Mouse (Mus musculus) monocyte, adult 5-6 weeks (primary cell): ENCODE data around the gene Cwc25. TPM values are rescaled to one million over a fixed set of nuclear protein-coding genes. Genes with fewer than 3 reads are reported as not detected.
A peak's percentile ranks its signal among the peaks of the same experiment; 100 is the strongest.
"Not testable (repeated sequence)": the region's sequence is repeated elsewhere in the genome, so short reads cannot be mapped to it uniquely, and the experiment has no call there.

Experiments
- ATAC-seq: fragments of 153-309, 156-312 bp; replicated peaks from 2 replicates; pipeline ENCODE4 v1.8.0; 2017; ENCODE audit warnings: mild to moderate bottlenecking; ENCODE audit not compliant: low TSS enrichment, insufficient number of reproducible peaks, severe bottlenecking, poor library complexity, low FRiP score
- total RNA-seq: library from RNA; stranded (forward); fragments of 200-1000, 200-491, 200-594 nt; gene quantifications from 3 replicates; pipeline ENCODE4 v1.2.3, GENCODE M21; 2017

The Cwc25 gene
- total RNA-seq, 1 experiment from 2014 or later, result 43.5 TPM

DNA sequence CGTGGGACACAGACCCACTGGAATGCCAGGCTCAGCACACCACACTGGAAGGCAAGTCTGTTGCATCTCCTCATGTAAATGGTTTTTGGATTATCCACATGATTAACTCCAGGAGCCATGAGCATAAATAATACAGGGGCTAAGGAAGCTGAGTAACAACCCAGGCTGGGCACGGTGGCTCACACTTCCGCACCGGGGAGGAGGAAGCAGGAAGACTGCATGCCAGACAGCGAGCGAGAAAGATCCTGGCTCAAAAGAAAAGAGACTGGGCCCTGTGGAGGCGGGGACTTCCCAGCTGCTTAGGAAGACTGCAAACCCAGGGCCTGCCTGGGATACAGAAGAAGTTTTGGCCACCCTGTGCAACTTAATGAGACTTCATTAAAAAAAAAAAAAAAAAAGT lies 26.2 kb downstream of the Cwc25 start:
- ATAC-seq, result no peak

DNA sequence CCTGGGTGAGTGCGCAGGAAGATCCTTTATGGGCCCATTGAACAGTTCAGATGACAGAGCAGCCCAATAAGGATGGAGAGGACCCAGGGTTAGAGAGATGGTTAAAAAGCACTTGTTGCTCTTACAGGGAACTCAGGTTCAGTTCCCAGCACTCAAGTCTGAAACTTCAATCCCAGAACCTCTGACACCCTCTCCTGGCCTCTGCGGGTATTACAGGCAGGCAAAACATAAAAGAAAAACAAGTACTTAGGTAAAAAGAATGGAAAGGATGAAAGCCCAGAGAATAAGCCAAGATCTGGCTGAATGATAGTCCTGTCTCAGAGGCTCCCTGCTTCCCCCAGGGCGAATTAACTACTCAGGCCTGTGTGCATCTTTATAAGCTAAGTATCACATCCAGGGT lies 27.2 kb downstream of the Cwc25 start:
- ATAC-seq, result no peak

- no peak for ATAC-seq
Measured at GRCm38 (mm10) chr11:97738703-97739102, 27.7 kb downstream of the Cwc25 start.

DNA sequence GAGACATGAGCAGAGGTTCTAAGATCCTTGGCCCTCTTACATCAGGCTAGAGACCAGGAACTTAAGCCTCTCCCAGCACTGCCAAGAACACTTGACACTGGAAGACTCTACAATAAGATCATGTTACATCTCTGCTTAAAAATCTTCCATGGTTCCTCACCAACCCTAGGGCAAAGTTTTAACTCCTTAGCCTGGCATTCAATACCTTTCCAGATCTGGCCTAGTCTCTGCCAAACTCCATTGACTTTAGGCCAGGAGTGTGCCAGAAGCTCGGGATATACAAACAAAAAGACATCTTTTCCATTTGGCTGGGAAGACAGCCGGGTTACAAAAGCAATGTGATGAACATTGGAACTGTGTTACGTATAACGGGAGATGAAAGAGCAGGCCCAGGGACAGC lies 28.8 kb downstream of the Cwc25 start:
- ATAC-seq, result no peak

- no peak for ATAC-seq
Measured at GRCm38 (mm10) chr11:97736645-97737044, 29.7 kb downstream of the Cwc25 start.

- ATAC-seq, result not testable (repeated sequence)
Measured at GRCm38 (mm10) chr11:97734810-97735209, 31.5 kb downstream of the Cwc25 start.

DNA sequence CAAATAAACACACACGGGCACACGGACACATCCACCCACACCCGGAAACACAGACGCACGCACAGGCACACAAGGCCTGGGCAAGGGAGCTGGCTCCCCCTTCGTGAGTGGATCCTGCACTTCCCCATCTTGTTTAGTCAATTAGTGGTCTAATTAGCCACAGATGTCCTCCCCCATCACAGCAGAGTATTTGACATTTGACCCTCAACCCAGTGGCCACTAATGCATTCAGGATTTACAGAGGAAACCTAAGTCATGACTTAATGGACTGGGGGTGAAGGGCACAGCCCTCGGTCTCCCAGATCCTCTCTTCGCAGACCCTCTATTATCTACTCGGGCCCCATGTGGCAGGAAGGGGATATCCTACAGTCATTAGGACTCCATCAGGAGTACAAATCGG lies 32.7 kb downstream of the Cwc25 start:
- ATAC-seq, result no peak

DNA sequence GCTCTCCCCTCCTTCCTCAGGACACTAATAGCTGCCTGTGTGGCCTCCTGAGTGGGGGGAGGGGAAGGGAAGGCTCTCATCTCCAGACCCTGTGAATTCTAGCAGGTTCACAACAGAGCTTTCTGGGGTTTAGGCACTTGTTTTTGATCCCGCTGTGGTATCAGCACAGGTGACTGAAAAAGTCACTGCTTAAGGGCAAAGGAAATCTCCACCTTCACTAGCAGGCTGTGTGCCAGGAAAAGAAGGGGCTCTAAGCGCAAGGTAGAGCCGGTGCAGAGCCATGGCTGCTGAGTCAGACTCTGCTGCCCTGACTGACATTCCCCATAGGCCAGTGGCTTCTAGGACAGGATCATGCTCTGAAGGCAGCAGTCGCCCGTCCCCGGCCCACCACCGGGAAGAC lies 37.6 kb downstream of the Cwc25 start:
- no peak for ATAC-seq

DNA sequence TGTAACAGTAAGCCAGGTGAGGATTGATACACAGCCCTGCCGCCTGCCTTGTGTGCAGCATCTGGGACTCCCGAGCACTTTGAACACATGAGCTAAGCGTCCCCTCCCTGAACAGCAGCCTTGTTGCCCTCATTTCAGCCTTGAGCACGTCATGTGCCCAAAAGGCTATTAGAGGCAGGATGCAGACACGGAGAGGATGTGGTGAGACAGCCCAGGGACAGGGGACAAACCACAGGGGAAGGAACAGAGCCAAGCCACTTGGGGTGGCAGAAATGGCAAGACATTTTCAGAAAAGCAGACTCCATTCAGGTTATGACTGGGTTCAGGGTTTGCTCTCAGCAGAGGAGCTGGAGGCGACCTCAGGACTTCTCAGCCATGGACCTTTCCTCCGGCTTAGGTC lies 38.0 kb downstream of the Cwc25 start:
- ATAC-seq, result peak; percentile 76

DNA sequence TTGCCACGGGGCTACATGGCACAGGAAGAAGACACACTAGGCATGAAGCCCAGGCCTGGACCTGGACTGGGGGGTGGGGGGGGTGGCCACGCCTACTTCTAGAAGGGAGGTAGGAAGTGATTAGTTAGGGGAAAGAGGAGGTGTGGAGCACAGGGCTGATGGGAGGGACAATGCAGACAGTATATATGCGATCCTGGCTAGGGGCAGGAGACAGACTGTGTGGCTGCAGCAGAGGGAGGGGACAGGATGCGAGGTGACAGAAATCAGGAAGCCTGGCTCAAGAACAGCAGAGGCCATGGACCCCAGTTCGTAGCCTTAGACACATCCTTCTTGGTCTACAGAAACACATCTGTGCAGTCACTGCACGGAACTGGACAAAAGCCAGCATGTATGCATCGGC lies 42.6 kb downstream of the Cwc25 start:
- ATAC-seq, result no peak

DNA sequence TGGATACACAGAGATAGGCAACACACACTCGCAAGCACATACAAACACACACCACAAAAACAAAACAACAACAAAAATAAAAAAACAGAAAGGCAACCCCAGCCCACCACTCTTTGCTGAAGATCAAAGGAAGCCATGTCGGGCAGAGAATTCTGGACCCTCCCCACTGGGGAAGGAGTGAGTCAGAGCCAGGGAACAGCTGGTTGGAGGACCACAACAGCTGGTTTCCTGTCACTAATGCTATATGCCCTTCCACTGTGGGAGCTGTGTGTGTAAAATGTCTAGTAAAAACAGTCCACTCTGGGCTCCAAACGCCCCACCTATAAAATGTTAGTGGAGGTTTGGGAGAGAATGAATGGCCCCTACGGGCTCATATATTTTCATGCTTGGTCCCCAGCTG lies 45.0 kb downstream of the Cwc25 start:
- no peak for ATAC-seq

- 0 out of 2 replicates have a peak, but pooled peaks have one; percentile 34 for ATAC-seq
Measured at GRCm38 (mm10) chr11:97719041-97719440, 47.3 kb downstream of the Cwc25 start.

GRCm38 (mm10) chr11:97718281-97718860 lies 48.0 kb downstream of the Cwc25 start:
- peak; percentile 83 for ATAC-seq

DNA sequence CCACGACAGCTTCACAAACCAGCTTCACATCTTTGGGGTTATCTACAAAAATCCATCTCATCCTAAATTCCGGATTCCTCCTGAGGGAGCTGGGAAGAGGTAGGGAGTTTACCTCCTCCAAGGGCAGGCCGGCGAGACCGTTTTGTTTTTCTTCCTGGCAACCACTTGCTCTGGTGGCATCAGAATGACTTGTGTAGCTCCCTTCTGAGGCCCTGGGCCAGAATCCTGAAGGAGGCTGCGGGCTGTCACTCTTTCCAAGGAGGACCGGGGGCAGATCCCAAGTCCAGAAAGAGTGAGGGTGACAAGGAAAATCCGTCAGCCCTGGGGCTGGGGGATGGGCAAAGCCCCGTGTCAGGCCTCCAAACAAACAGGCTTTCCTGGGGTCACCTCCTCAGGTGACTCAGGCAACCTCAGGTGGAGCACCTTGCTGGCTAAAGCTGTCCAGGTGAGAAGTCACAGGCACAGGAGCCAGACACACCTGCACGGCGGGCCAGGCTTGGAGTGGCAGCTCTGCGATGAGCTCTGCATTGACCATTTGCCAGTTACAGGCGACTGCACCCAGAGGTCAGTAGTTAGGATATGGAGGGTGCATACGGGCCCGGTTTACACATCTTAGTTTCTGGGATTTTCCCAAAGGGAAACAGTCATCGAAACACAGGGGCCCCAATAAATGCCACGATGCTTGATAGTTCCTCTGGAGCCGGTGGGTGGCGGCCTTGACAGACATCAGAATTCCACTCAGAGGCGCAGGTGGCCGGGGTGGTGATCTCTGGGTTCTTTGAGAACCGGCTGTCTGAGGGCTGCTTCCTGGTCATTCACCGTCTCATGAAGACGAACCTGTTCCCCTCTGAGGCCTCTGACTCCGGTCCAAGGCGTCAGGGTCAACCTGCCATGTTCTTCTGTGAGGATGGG lies 48.7 kb downstream of the Cwc25 start:
- no peak for ATAC-seq

DNA sequence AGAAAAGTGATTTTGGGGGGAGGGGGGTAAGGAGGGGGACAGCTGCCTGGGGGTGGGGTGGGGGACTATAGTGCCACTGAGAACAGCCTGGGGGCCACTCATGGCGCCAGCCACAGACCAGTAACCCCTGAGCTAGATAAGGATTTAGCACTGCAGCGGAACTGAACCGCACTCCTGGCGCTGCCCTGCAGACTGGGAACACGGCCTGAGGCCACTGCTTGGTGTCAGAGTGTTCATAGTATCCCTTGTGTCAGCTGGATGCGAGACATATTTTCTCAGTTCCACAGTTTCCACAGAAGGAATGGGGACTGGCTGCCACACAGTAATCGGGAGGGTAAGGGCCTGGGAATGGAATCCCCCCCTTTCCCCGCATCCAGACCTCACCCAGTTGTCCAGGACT lies 50.3 kb downstream of the Cwc25 start:
- no peak for ATAC-seq

DNA sequence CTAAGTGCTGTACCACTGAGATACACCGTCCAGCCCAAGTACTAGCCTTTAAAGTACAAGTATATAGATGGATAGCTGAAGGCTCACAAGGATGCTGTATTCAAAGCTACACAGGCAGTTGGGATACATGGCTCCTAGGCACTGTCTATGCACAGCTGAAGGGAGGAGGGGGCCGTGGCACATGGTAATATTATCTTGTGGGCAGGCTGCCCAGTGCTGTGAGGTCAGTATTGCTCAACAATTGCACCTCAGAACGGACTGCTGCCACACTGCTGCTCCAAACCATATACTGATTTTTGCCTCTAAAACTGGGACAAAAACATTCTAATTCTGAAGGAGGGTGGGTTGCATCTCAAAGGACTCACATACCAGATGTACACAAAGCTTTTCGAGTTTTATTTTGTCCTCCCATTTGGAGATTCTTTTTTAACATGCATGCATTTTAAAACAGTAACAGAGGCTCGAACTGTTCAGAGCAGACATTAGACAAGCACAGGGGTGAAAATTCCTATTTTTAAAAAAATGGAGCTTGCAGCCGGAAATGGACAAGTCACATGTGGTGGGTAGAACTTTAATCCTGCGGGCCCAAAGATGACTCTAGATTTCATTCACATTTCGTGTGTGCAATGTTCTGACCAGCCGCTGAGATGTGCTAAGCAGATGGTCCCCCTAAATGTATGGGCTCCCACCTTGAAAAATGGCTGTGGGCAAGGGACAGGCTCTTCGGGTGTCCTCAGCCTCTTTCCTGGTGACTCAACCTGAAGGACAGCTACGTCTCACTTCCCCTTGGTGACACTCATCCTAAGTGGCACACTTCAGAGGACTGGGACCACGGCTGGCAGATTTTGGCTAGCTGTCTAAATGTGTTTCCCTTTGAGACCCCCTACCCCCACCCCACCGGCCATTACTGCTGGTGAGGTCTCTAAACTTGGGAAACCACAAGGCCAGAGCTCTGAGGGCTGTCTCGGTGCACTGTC lies 51.3 kb downstream of the Cwc25 start:
- ATAC-seq, result no peak

- no peak for ATAC-seq
Measured at GRCm38 (mm10) chr11:97714356-97714755, 52.0 kb downstream of the Cwc25 start.

DNA sequence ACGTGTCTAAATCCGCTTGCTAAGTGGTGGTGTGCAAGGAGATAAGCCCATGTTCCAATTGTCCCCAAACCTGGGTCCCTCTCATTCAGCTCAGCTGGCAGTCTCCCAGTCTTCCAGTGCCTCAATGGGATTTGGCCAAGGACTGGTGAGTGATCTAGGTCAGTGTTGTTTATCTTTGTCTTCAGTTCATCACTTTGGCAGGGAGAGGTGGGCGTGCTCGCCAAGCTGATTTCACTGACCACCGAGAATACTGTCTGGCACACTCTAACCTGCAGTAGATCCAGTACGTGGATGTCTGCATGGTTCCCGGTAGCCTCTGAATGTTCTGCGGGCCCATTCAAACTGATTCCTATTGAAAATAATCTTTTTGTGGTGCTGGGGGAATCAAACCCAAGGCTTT lies 52.5 kb downstream of the Cwc25 start:
- no peak for ATAC-seq

DNA sequence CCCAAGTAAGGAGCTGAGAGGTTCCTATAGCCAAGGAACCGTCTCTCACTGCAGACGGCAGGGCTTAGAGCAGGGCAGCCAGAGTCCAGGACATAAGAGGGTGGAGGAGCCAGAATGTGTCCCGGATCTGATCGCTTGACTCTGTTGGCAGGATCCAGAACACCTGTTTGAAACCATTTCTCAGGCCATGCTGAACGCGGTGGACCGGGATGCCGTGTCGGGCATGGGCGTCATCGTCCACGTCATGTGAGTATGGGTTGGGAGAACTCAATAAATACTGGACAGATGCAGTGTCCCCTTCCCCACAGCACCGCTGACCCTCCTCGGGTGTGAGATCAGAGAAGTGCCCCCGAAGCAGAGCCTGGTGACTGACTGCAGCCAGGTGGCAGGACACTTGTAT lies 54.1 kb downstream of the Cwc25 start:
- ATAC-seq, result no peak
